In the genomic region with DNA sequence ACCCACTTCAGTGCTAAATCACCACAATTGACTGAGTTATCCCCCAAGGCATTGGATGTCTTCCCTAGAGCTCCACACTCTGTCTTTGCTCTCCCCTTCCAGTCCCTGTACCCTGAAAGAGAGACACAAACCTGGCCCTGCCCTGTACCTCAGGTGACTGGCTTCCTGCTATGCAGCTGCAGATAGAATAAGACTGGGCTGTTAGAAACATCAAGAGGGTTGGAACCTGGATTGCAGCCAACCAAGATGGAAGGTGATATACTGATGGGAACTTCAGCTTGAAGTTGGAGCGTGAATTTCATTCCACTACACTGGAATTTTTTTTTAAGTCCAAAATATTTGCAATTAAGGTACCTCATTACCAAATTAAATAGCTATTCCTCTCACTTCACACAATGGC, we compare ENCODE assay signal across 24 mouse cellular contexts.
"Had no signal": no experiment of that assay in that cellular context is flagged by ENCODE, and none has a peak within 500 bp of the region (broad histone marks: within the 10 kb centered on the region; RNA-seq: fewer than 3 reads in every experiment).

No protein-coding gene starts in this region.

- H3K4me2 ChIP-seq: heart, embryonic 11.5 days; heart, embryonic 13.5 days; heart, embryonic 15.5 days; hindbrain, embryonic 13.5 days; hindbrain, embryonic 15.5 days; kidney, embryonic 15.5 days; limb, embryonic 12.5 days; limb, embryonic 15.5 days; liver, embryonic 12.5 days had no signal

- H3K9ac ChIP-seq: heart, embryonic 13.5 days; heart, embryonic 15.5 days; hindbrain, embryonic 13.5 days; hindbrain, embryonic 15.5 days; kidney, embryonic 15.5 days; limb, embryonic 12.5 days; limb, embryonic 15.5 days; liver, embryonic 12.5 days; liver, embryonic 14.5 days had no signal

- H3K4me3 ChIP-seq: heart, embryonic 13.5 days; heart, embryonic 15.5 days; hindbrain, embryonic 13.5 days; hindbrain, embryonic 15.5 days; kidney, embryonic 15.5 days; limb, embryonic 12.5 days; limb, embryonic 15.5 days; liver, embryonic 12.5 days had no signal

- H3K27me3 ChIP-seq: heart, embryonic 15.5 days; hindbrain, embryonic 13.5 days; hindbrain, embryonic 15.5 days; liver, embryonic 12.5 days had no signal

- DNase-seq: gastrocnemius, postnatal 14 days; gastrocnemius, postnatal 36 days; heart, postnatal 36 days; kidney, adult 11 months; kidney, adult 2 months; kidney, adult 9 months; kidney, postnatal 14 days; kidney, postnatal 36 days; layer of hippocampus, adult 9-11 months; layer of hippocampus, postnatal 36 days; left cerebral cortex, postnatal 4 days had no signal

- ATAC-seq: hindbrain, postnatal 0 days; intestine, embryonic 16.5 days; liver, embryonic 12.5 days had no signal

- H3K9me3 ChIP-seq: heart, embryonic 13.5 days; heart, embryonic 15.5 days; hindbrain, embryonic 13.5 days; hindbrain, embryonic 15.5 days; kidney, embryonic 15.5 days; limb, embryonic 12.5 days; limb, embryonic 15.5 days; liver, embryonic 12.5 days had no signal

- H3K36me3 ChIP-seq: heart, embryonic 13.5 days; heart, embryonic 15.5 days; hindbrain, embryonic 13.5 days; hindbrain, embryonic 15.5 days; kidney, embryonic 15.5 days; limb, embryonic 12.5 days; limb, embryonic 15.5 days; liver, embryonic 12.5 days had no signal

- H3K27ac ChIP-seq: heart, embryonic 13.5 days; heart, embryonic 15.5 days; hindbrain, embryonic 13.5 days; hindbrain, embryonic 15.5 days; hindbrain, postnatal 0 days; kidney, embryonic 15.5 days; kidney, postnatal 0 days; limb, embryonic 12.5 days; limb, embryonic 15.5 days; liver, embryonic 12.5 days; liver, embryonic 14.5 days had no signal

- H3K4me1 ChIP-seq: heart, embryonic 15.5 days; hindbrain, embryonic 15.5 days; kidney, embryonic 15.5 days; limb, embryonic 12.5 days; limb, embryonic 15.5 days; liver, embryonic 12.5 days had no signal
